Mouse (Mus musculus): ENCODE results near the gene Loxl4. TPM values are rescaled to one million over a fixed set of nuclear protein-coding genes. Genes with fewer than 3 reads are reported as not detected.
A peak's percentile ranks its signal among the peaks of the same experiment; 100 is the strongest.

Loxl4 gene
- polyA plus RNA-seq, 1 experiment from 2014 or later = 0.64 TPM

DNA sequence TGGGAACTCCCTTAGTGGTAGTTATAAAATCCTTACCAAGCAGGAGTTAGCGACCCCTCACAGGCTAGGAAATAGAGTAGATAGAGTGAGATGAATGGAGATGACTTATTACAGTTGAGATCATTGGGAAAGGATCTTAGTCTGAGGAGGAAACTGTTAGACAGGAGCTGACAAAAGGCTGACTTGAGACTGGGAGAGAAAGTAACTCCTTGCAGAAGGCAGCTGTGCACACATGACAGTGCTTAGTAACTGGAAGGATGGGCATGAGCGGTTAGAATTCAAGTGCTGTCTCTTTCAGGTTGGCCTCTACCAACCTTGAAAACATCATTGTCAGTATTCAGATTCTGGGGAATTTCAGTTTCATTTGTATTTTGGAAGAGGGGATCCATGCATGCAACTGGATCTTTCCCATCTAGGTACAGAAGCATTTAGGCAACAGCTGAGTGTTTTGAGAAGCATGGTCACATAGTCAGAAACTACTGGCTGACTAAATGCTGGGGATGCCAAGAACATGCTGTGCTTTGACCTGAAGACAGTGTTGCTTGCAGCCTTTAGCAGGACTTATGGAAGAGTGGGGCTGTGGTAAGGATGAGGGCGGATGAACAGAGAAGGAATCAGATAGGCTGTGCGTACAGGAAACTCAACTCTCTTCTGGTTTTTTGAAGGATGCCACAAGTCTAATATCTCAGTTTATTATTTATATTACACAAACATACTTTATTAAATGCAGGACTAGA is 46.2 kb downstream of the Loxl4 start:
- Histone ChIP-seq H3K27ac (ENCODE audit: low read length) (peak overlapping the region; percentile 38; the same call in 1 of the 2 replicates), H3K9ac (replicated peaks; ENCODE audit: low read depth) (no peak overlapping the region), H3K4me1 (ENCODE audit: insufficient read depth, low read depth, low read length) (no peaks in the 10 kb centered on the region), H3K4me2 (replicated peaks; ENCODE audit: low read depth, low read length) (no peak overlapping the region), H3K27me3 (replicated peaks; ENCODE audit: insufficient read depth, low read length) (no peaks in the 10 kb centered on the region), H3K36me3 (ENCODE audit: insufficient read depth, low read length) (no peaks in the 10 kb centered on the region), H3K9me3 (ENCODE audit: low read length) (no peaks in the 10 kb centered on the region), H3K4me3 (ENCODE audit: low read depth, low read length) (no peak overlapping the region)
- 68% methylated on average over 4 of the region's 4 CpGs for WGBS
- DNase-seq (ENCODE audit: low spot score) (peak; percentile 85), ATAC-seq (peak; percentile 91)
- TF ChIP-seq CTCF (IDR thresholded peaks at IDR 0.05) (no peak), EP300 (IDR thresholded peaks at IDR 0.05) (peak; percentile 65)

GRCm38 (mm10) chr19:42563726-42564270 is 48.8 kb downstream of the Loxl4 start:
- Histone ChIP-seq H3K36me3 (ENCODE audit: insufficient read depth, low read length) (no peaks in the 10 kb centered on the region), H3K9me3 (ENCODE audit: low read length) (no peaks in the 10 kb centered on the region), H3K4me2 (replicated peaks; ENCODE audit: low read depth, low read length) (no peak overlapping the region), H3K9ac (replicated peaks; ENCODE audit: low read depth) (no peak overlapping the region), H3K4me3 (ENCODE audit: low read depth, low read length) (no peak overlapping the region), H3K27me3 (replicated peaks; ENCODE audit: insufficient read depth, low read length) (no peaks in the 10 kb centered on the region), H3K4me1 (ENCODE audit: insufficient read depth, low read depth, low read length) (no peaks in the 10 kb centered on the region), H3K27ac (ENCODE audit: low read length) (no peak overlapping the region)
- ATAC-seq (no peak), DNase-seq (ENCODE audit: low spot score) (no peak)
- WGBS = 79% methylated on average over 3 of the region's 3 CpGs
- TF ChIP-seq CTCF (IDR thresholded peaks at IDR 0.05) (no peak), EP300 (IDR thresholded peaks at IDR 0.05) (no peak)

DNA sequence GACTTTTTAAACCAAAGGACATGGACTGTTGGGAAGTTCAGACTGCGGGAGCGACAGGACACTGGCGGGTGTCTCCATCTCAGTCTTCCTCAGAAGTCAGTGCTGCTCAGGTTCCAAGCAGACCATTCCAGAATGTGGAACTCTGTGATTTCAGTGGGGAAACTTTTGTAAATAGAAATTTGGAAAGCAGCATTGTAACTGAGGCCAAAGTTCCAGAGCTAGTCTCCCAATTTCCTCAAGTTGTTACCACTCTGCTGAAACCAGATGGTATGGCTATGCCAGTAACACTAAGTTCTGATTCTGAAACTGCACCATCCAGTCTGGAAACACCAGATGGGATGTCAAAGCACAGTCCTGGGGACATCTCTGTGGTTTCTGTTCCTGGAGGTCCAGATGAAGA is 49.6 kb downstream of the Loxl4 start:
- H3K9me3 ChIP-seq (ENCODE audit: low read length) = no peaks in the 10 kb centered on the region
- ATAC-seq (no peak), DNase-seq (ENCODE audit: low spot score) (no peak)
- H3K36me3 ChIP-seq (ENCODE audit: insufficient read depth, low read length) = no peaks in the 10 kb centered on the region
- no peak for TF ChIP-seq CTCF (IDR thresholded peaks at IDR 0.05)
- no peak for TF ChIP-seq EP300 (IDR thresholded peaks at IDR 0.05)
- no peaks in the 10 kb centered on the region for H3K27me3 ChIP-seq (replicated peaks; ENCODE audit: insufficient read depth, low read length)
- no peak overlapping the region for H3K4me3 ChIP-seq (ENCODE audit: low read depth, low read length)
- H3K4me1 ChIP-seq (ENCODE audit: insufficient read depth, low read depth, low read length) = no peaks in the 10 kb centered on the region
- H3K9ac ChIP-seq (replicated peaks; ENCODE audit: low read depth) = no peak overlapping the region
- no peak overlapping the region for H3K4me2 ChIP-seq (replicated peaks; ENCODE audit: low read depth, low read length)
- H3K27ac ChIP-seq (ENCODE audit: low read length) = no peak overlapping the region
- 98% methylated on average over 3 of the region's 3 CpGs for WGBS

- Histone ChIP-seq H3K9ac (replicated peaks; ENCODE audit: low read depth) (no peak overlapping the region), H3K4me3 (ENCODE audit: low read depth, low read length) (no peak overlapping the region), H3K4me1 (ENCODE audit: insufficient read depth, low read depth, low read length) (no peaks in the 10 kb centered on the region), H3K4me2 (replicated peaks; ENCODE audit: low read depth, low read length) (no peak overlapping the region), H3K36me3 (ENCODE audit: insufficient read depth, low read length) (no peaks in the 10 kb centered on the region), H3K27me3 (replicated peaks; ENCODE audit: insufficient read depth, low read length) (no peaks in the 10 kb centered on the region), H3K9me3 (ENCODE audit: low read length) (no peaks in the 10 kb centered on the region), H3K27ac (ENCODE audit: low read length) (no peak overlapping the region)
- TF ChIP-seq EP300 (IDR thresholded peaks at IDR 0.05) (no peak), CTCF (IDR thresholded peaks at IDR 0.05) (no peak)
- WGBS = 92% methylated on average over 1 of the region's 1 CpGs
- ATAC-seq (no peak), DNase-seq (ENCODE audit: low spot score) (no peak)
Observed at GRCm38 (mm10) chr19:42561991-42562390, 50.6 kb downstream of the Loxl4 start.

DNA sequence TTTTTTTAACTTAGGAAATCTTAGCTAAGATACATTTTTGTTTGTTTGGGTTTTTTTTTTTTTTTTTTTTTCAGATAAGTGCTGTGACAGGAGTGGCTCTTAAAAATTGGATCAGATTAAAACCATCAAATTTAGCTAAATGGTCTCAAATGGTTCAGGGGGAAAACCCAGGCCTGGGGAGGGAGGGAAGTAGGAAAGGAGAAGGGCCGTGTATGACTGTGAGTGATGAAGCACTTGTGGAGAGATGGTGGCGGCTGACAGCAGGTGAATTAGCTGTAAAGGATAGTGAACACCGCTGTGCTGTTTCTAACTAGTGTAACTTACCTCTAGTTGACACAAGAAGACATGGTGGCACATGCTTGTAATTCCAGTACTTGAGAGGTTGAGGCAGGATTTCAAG is 53.9 kb downstream of the Loxl4 start:
- Histone ChIP-seq H3K9ac (replicated peaks; ENCODE audit: low read depth) (no peak overlapping the region), H3K36me3 (ENCODE audit: insufficient read depth, low read length) (no peaks in the 10 kb centered on the region), H3K4me1 (ENCODE audit: insufficient read depth, low read depth, low read length) (no peaks in the 10 kb centered on the region), H3K27ac (ENCODE audit: low read length) (no peak overlapping the region), H3K27me3 (replicated peaks; ENCODE audit: insufficient read depth, low read length) (no peaks in the 10 kb centered on the region), H3K9me3 (ENCODE audit: low read length) (no peaks in the 10 kb centered on the region), H3K4me2 (replicated peaks; ENCODE audit: low read depth, low read length) (no peak overlapping the region), H3K4me3 (ENCODE audit: low read depth, low read length) (no peak overlapping the region)
- DNase-seq (ENCODE audit: low spot score) (no peak), ATAC-seq (no peak)
- WGBS = 72% methylated on average over 3 of the region's 3 CpGs
- TF ChIP-seq CTCF (IDR thresholded peaks at IDR 0.05) = no peak
- no peak for TF ChIP-seq EP300 (IDR thresholded peaks at IDR 0.05)

Other genes with a start within 250 kb of the Loxl4 start
- 0.38 and 0.44 TPM in 2 replicates for gene Crtac1, start 181.0 kb downstream of the Loxl4 start, polyA plus RNA-seq (2015; fragmentation: Nextera tagmentation; extraction: Ambion mirVana)
- 14.3 and 19.8 TPM in 2 replicates for gene R3hcc1l, start 94.1 kb downstream of the Loxl4 start, polyA plus RNA-seq (2015; fragmentation: Nextera tagmentation; extraction: Ambion mirVana)
- gene Pyroxd2, start 140.0 kb upstream of the Loxl4 start, polyA plus RNA-seq (2015; fragmentation: Nextera tagmentation; extraction: Ambion mirVana) = 3.8 and 4.3 TPM in 2 replicates
- gene Hps1, start 167.2 kb upstream of the Loxl4 start, polyA plus RNA-seq (2015; fragmentation: Nextera tagmentation; extraction: Ambion mirVana) = 8.0 and 8.8 TPM in 2 replicates

Measured in lung, postnatal 0 days (tissue).